In the genomic region with DNA sequence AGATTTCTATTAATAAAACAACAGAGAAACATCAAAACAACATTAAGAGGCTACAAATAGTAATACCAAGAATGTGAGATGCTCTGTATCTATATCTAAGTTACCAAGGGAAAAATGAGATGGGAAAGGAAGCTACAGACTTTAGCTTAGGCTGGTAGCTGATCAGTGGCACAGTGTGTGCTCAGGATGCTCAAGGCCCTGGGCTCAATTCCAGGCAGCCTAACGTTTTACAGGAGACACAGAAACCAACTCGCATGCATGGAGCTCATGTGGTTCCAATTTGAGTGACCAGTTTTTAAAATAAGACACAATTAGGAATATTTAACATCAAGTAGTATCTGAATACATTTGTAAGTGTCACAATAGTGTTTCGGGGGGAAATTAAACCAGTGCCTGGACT, we compare ENCODE assay signal across 12 mouse cellular contexts.
"Had no signal": no experiment of that assay in that cellular context is flagged by ENCODE, and none has a peak within 500 bp of the region (broad histone marks: within the 10 kb centered on the region; RNA-seq: fewer than 3 reads in every experiment).

No protein-coding gene starts in this region.

- DNase-seq: kidney, postnatal 14 days; kidney, postnatal 4 days; left cerebral cortex, postnatal 4 days; liver, embryonic 13.5 days; lung, adult 2 months; lung, postnatal 14 days; lung, postnatal 4 days; midbrain, embryonic 14.5 days; thymus, adult 18-20 months; thymus, postnatal 36 days had no signal

- H3K27ac ChIP-seq: limb, embryonic 12.5 days; limb, embryonic 15.5 days; liver, embryonic 13.5 days had no signal

- H3K4me3 ChIP-seq: limb, embryonic 12.5 days; limb, embryonic 15.5 days; liver, embryonic 13.5 days had no signal
